Mouse (Mus musculus): Measurements from ENCODE around the gene Pusl1.

GRCm38 (mm10) chr4:155895216-155895615 is 3.6 kb upstream of the Pusl1 start:
- TF ChIP-seq CTCF (IDR thresholded peaks at IDR 0.05; ENCODE audit: low read depth) (no peak), EP300 (IDR thresholded peaks at IDR 0.05; ENCODE audit: low read depth) (no peak)
